Mouse (Mus musculus) heart, embryonic 11.5 days (tissue): Measurements from ENCODE around the gene Gm884. TPM values are rescaled to one million over a fixed set of nuclear protein-coding genes. Genes with fewer than 3 reads are reported as not detected.

Source experiments
- ATAC-seq: fragments of 200-750 bp; cut with Nextera tagmentation; replicated peaks from 2 replicates; pipeline ENCODE4 v1.8.0; 2017; ENCODE audit warnings: moderate library complexity; ENCODE audit not compliant: insufficient number of reproducible peaks, low FRiP score, low TSS enrichment
- H3K27ac ChIP-seq: fragments of 300-500 bp; sonication (generic); 2 replicates; pipeline ENCODE4 v1.5.1; 2014; ENCODE audit warnings: mild to moderate bottlenecking, low read depth, low read length
- H3K27me3 ChIP-seq: fragments of 300-500 bp; sonication (generic); 2 replicates; pipeline ENCODE4 v1.6.1; 2014; ENCODE audit warnings: mild to moderate bottlenecking, low read length, mixed read lengths; ENCODE audit not compliant: control insufficient read depth, insufficient read depth
- H3K36me3 ChIP-seq: fragments of 300-500 bp; sonication (generic); 2 replicates; pipeline ENCODE4 v1.6.1; 2014; ENCODE audit warnings: mild to moderate bottlenecking, low read length, moderate library complexity, mixed read lengths; ENCODE audit not compliant: control insufficient read depth, insufficient read depth
- H3K4me1 ChIP-seq: fragments of 300-500 bp; sonication (generic); 2 replicates; pipeline ENCODE4 v1.6.1; 2014; ENCODE audit warnings: low read length; ENCODE audit not compliant: control insufficient read depth, insufficient read depth
- H3K4me2 ChIP-seq: fragments of 300-500 bp; sonication (generic); 2 replicates; pipeline ENCODE4 v1.6.1; 2014; ENCODE audit warnings: mild to moderate bottlenecking, moderate library complexity
- H3K4me3 ChIP-seq: fragments of 300-500 bp; sonication (generic); 2 replicates; pipeline ENCODE4 v1.5.1; 2014; ENCODE audit warnings: low read depth, low read length
- H3K9ac ChIP-seq: fragments of 300-500 bp; sonication (generic); 2 replicates; pipeline ENCODE4 v1.6.1; 2014; ENCODE audit warnings: mild to moderate bottlenecking, low read depth, low read length, moderate library complexity
- H3K9me3 ChIP-seq: fragments of 300-500 bp; sonication (generic); replicated peaks from 2 replicates; pipeline ENCODE4 v1.6.1; 2016; ENCODE audit warnings: low read length; ENCODE audit not compliant: control insufficient read depth
- WGBS: fragments of 180-500 bp; shearing (Covaris S2); extraction: QIAGEN DNeasy Blood & Tissue Kit; methylation state at CpG from one replicate; pipeline ENCODE4 v1.1.7; 2014; ENCODE audit not compliant: insufficient replicate concordance; 5-methylcytosine and 5-hydroxymethylcytosine counted together
- polyA plus RNA-seq: library from polyadenylated mRNA; unstranded; fragments of >200 nt; fragmentation: Nextera tagmentation; extraction: Ambion mirVana; gene quantifications from 2 replicates; pipeline ENCODE4 v1.2.1, GENCODE M21; 2014

The Gm884 gene
- not detected in 2 replicates for polyA plus RNA-seq

- 74% methylated on average over 9 of the region's 9 CpGs for WGBS
- Histone ChIP-seq H3K9me3 (no peaks in the 10 kb centered on the region), H3K9ac (no peak within 1 kb of the TSS), H3K4me1 (no peaks in the 10 kb centered on the region), H3K27ac (no peak within 1 kb of the TSS), H3K27me3 (no peaks in the 10 kb centered on the region), H3K4me3 (no peak within 1 kb of the TSS), H3K4me2 (no peak within 1 kb of the TSS), H3K36me3 (no peaks in the 10 kb centered on the region)
- ATAC-seq: no peak
These were observed at the start of gene Gm884 for GRCm38 (mm10) chr11:103621040-103621439. Gene Gm884 (minus strand): TSS chr11:103621140.

- no peak overlapping the region for H3K27ac ChIP-seq
- no peaks in the 10 kb centered on the region for H3K9me3 ChIP-seq
- no peak overlapping the region for H3K9ac ChIP-seq
- peaks cover 14% of the 10 kb centered on the region for H3K27me3 ChIP-seq
- no peaks in the 10 kb centered on the region for H3K36me3 ChIP-seq
- 0 out of 2 replicates have a peak, but pooled peaks cover 2% of the 10 kb centered on the region for H3K4me1 ChIP-seq
- 63% methylated on average over 13 of the region's 13 CpGs for WGBS
- no peak overlapping the region for H3K4me3 ChIP-seq
- no peak overlapping the region for H3K4me2 ChIP-seq
- no peak for ATAC-seq
These were observed 46.0 kb upstream of the Gm884 start for GRCm38 (mm10) chr11:103666907-103667426.

- H3K9ac ChIP-seq: no peak overlapping the region
- H3K27ac ChIP-seq: no peak overlapping the region
- H3K4me1 ChIP-seq: 0 out of 2 replicates have a peak, but pooled peaks cover 2% of the 10 kb centered on the region
- H3K36me3 ChIP-seq: no peaks in the 10 kb centered on the region
- H3K9me3 ChIP-seq: no peaks in the 10 kb centered on the region
- H3K4me3 ChIP-seq: no peak overlapping the region
- peaks cover 14% of the 10 kb centered on the region for H3K27me3 ChIP-seq
- 33% methylated on average over 10 of the region's 10 CpGs for whole genome bisulfite sequencing
- no peak for ATAC-seq
- no peak overlapping the region for H3K4me2 ChIP-seq
These were observed 45.4 kb upstream of the Gm884 start for GRCm38 (mm10) chr11:103666181-103666906.

GRCm38 (mm10) chr11:103665695-103666094, 44.8 kb upstream of the Gm884 start:
- no peak overlapping the region for H3K4me3 ChIP-seq
- ATAC-seq: no peak
- H3K27ac ChIP-seq: no peak overlapping the region
- 0 out of 2 replicates have a peak, but pooled peaks cover 2% of the 10 kb centered on the region for H3K4me1 ChIP-seq
- no peaks in the 10 kb centered on the region for H3K36me3 ChIP-seq
- H3K9me3 ChIP-seq: no peaks in the 10 kb centered on the region
- peaks cover 14% of the 10 kb centered on the region for H3K27me3 ChIP-seq
- H3K4me2 ChIP-seq: no peak overlapping the region
- H3K9ac ChIP-seq: no peak overlapping the region
- 53% methylated on average over 1 of the region's 1 CpGs for WGBS

- H3K9ac ChIP-seq: no peak overlapping the region
- H3K9me3 ChIP-seq: no peaks in the 10 kb centered on the region
- no peak overlapping the region for H3K27ac ChIP-seq
- H3K4me1 ChIP-seq: 0 out of 2 replicates have a peak, but pooled peaks cover 2% of the 10 kb centered on the region
- no peak overlapping the region for H3K4me3 ChIP-seq
- no peak overlapping the region for H3K4me2 ChIP-seq
- H3K36me3 ChIP-seq: no peaks in the 10 kb centered on the region
- peaks cover 14% of the 10 kb centered on the region for H3K27me3 ChIP-seq
- ATAC-seq: no peak
- WGBS: 81% methylated on average over 8 of the region's 8 CpGs
These were observed 42.2 kb upstream of the Gm884 start for GRCm38 (mm10) chr11:103663119-103663518.

GRCm38 (mm10) chr11:103662546-103662945, 41.6 kb upstream of the Gm884 start:
- Histone ChIP-seq H3K4me1 (0 out of 2 replicates have a peak, but pooled peaks cover 2% of the 10 kb centered on the region), H3K9me3 (no peaks in the 10 kb centered on the region), H3K27ac (no peak overlapping the region), H3K9ac (no peak overlapping the region), H3K4me2 (no peak overlapping the region), H3K36me3 (no peaks in the 10 kb centered on the region), H3K27me3 (peaks cover 14% of the 10 kb centered on the region), H3K4me3 (no peak overlapping the region)
- 77% methylated on average over 5 of the region's 5 CpGs for WGBS
- no peak for ATAC-seq

GRCm38 (mm10) chr11:103661863-103662262, 40.9 kb upstream of the Gm884 start:
- Histone ChIP-seq H3K9me3 (no peaks in the 10 kb centered on the region), H3K4me3 (no peak overlapping the region), H3K36me3 (no peaks in the 10 kb centered on the region), H3K4me2 (no peak overlapping the region), H3K27ac (no peak overlapping the region), H3K27me3 (peaks cover 11% of the 10 kb centered on the region), H3K4me1 (0 out of 2 replicates have a peak, but pooled peaks cover 2% of the 10 kb centered on the region), H3K9ac (no peak overlapping the region)
- 58% methylated on average over 4 of the region's 4 CpGs for WGBS
- ATAC-seq: no peak

GRCm38 (mm10) chr11:103658189-103658588, 37.2 kb upstream of the Gm884 start:
- WGBS: 80% methylated on average over 7 of the region's 7 CpGs
- Histone ChIP-seq H3K27me3 (peaks cover 28% of the 10 kb centered on the region), H3K27ac (no peak overlapping the region), H3K4me3 (no peak overlapping the region), H3K4me2 (no peak overlapping the region), H3K36me3 (no peaks in the 10 kb centered on the region), H3K9ac (no peak overlapping the region), H3K9me3 (no peaks in the 10 kb centered on the region), H3K4me1 (no peaks in the 10 kb centered on the region)
- no peak for ATAC-seq
